Mouse (Mus musculus) MEL (cell line): Measurements from ENCODE around the gene Tnf. TPM values are rescaled to one million over a fixed set of nuclear protein-coding genes. Genes with fewer than 3 reads are reported as not detected.

ENCODE experiments used
- polyA plus RNA-seq, 2 experiments: library from polyadenylated mRNA; stranded (reverse) in 1 of 2; unstranded in 1 of 2; fragments of >175 nt in 1 of 2; fragments of >200 nt in 1 of 2; gene quantifications; 2 replicates each; pipeline versions ENCODE4 v1.2.1 to v1.2.4; 2012; ENCODE audit warnings: low replicate concordance in 2 of 2, low read depth in 1 of 2; ENCODE audit not compliant: insufficient read length in 2 of 2, insufficient read depth in 1 of 2, missing spikeins in 1 of 2
- total RNA-seq: library from RNA; depleted of rRNA; stranded (reverse); fragments of 300-350 nt; gene quantifications from 2 replicates; pipeline ENCODE4 v1.2.3, GENCODE M21; 2012; rRNA removed

The Tnf gene
- total and polyA plus RNA-seq, 3 experiments, result 1.2 to 2.0 TPM; not detected in 1

Other genes with a start within 250 kb of the Tnf start
Only the 30 nearest of the 39 such genes appear.
- gene Sapcd1, start 174.0 kb downstream of the Tnf start, total RNA-seq, result 161 and 164 TPM in 2 replicates
- 100 to 1,000 TPM in 1 of 2 experiments, not detected in 1; 124 TPM for gene Sapcd1, start 174.0 kb downstream of the Tnf start, polyA plus RNA-seq
- 17.9 and 26.3 TPM in 2 replicates for gene Msh5, start 155.3 kb downstream of the Tnf start, total RNA-seq
- gene Msh5, start 155.3 kb downstream of the Tnf start, polyA plus RNA-seq, result 10 to 100 TPM in 1 of 2 experiments, not detected in 1; 29.0 TPM
- 285 and 333 TPM in 2 replicates for gene Clic1, start 152.0 kb downstream of the Tnf start, total RNA-seq
- gene Clic1, start 152.0 kb downstream of the Tnf start, polyA plus RNA-seq, result 100 to 1,000 TPM; 309 to 335 TPM
- gene Ddah2, start 143.0 kb downstream of the Tnf start, total RNA-seq, result 9.9 and 11.1 TPM in 2 replicates
- 1 to 10 TPM in 1 of 2 experiments, not detected in 1; 8.6 TPM for gene Ddah2, start 143.0 kb downstream of the Tnf start, polyA plus RNA-seq
- gene Ly6g6c, start 136.6 kb downstream of the Tnf start, total RNA-seq, result not detected in 2 replicates
- gene Ly6g6c, start 136.6 kb downstream of the Tnf start, polyA plus RNA-seq, result under 1 TPM in 1 of 2 experiments, not detected in 1; 0.24 TPM
- not detected in 2 replicates for gene Mpig6b, start 135.8 kb downstream of the Tnf start, total RNA-seq
- not detected for gene Mpig6b, start 135.8 kb downstream of the Tnf start, polyA plus RNA-seq
- gene Ly6g6e, start 125.1 kb downstream of the Tnf start, total RNA-seq, result 0.23 TPM in 1 of 2 replicates, not detected in the other
- not detected for gene Ly6g6e, start 125.1 kb downstream of the Tnf start, polyA plus RNA-seq
- 2.1 and 5.5 TPM in 2 replicates for gene Ly6g6d, start 123.9 kb downstream of the Tnf start, total RNA-seq
- 1 to 10 TPM in 1 of 2 experiments, not detected in 1; 4.4 TPM for gene Ly6g6d, start 123.9 kb downstream of the Tnf start, polyA plus RNA-seq
- 1.4 and 3.0 TPM in 2 replicates for gene Ly6g6f, start 116.4 kb downstream of the Tnf start, total RNA-seq
- under 1 TPM in 1 of 2 experiments, not detected in 1; 0.88 TPM for gene Ly6g6f, start 116.4 kb downstream of the Tnf start, polyA plus RNA-seq
- 86.9 and 126 TPM in 2 replicates for gene Abhd16a, start 112.7 kb downstream of the Tnf start, total RNA-seq
- 10 to 100 TPM in 1 of 2 experiments, not detected in 1; 96.1 TPM for gene Abhd16a, start 112.7 kb downstream of the Tnf start, polyA plus RNA-seq
- gene Ly6g5c, start 93.7 kb downstream of the Tnf start, total RNA-seq, result not detected in 2 replicates
- gene Ly6g5c, start 93.7 kb downstream of the Tnf start, polyA plus RNA-seq, result not detected
- gene Ly6g5b, start 86.6 kb downstream of the Tnf start, total RNA-seq, result 0.49 and 0.65 TPM in 2 replicates
- 1 to 10 TPM in 1 of 2 experiments, not detected in 1; 1.4 TPM for gene Ly6g5b, start 86.6 kb downstream of the Tnf start, polyA plus RNA-seq
- 44.7 and 44.9 TPM in 2 replicates for gene Gpank1, start 80.6 kb downstream of the Tnf start, total RNA-seq
- gene Gpank1, start 80.6 kb downstream of the Tnf start, polyA plus RNA-seq, result 10 to 100 TPM in 1 of 2 experiments, not detected in 1; 40.4 TPM
- gene Csnk2b, start 80.0 kb downstream of the Tnf start, total RNA-seq, result 193 and 222 TPM in 2 replicates
- gene Csnk2b, start 80.0 kb downstream of the Tnf start, polyA plus RNA-seq, result 100 to 1,000 TPM in 1 of 2 experiments, not detected in 1; 607 TPM
- gene D17H6S53E, start 75.6 kb downstream of the Tnf start, total RNA-seq, result 9.3 and 13.6 TPM in 2 replicates
- gene D17H6S53E, start 75.6 kb downstream of the Tnf start, polyA plus RNA-seq, result 10 to 100 TPM in 1 of 2 experiments, not detected in 1; 11.6 TPM
- gene Apom, start 70.0 kb downstream of the Tnf start, total RNA-seq, result 0.15 TPM in 1 of 2 replicates, not detected in the other
- gene Apom, start 70.0 kb downstream of the Tnf start, polyA plus RNA-seq, result under 1 TPM in 1 of 2 experiments, not detected in 1; 0.79 TPM
- gene Bag6, start 66.8 kb downstream of the Tnf start, total RNA-seq, result 98.2 and 102 TPM in 2 replicates
- 100 to 1,000 TPM in 1 of 2 experiments, not detected in 1; 283 TPM for gene Bag6, start 66.8 kb downstream of the Tnf start, polyA plus RNA-seq
- gene Prrc2a, start 37.1 kb downstream of the Tnf start, total RNA-seq, result 87.6 and 102 TPM in 2 replicates
- 100 to 1,000 TPM in 1 of 2 experiments, 10 to 100 TPM in 1; 71.0 to 663 TPM for gene Prrc2a, start 37.1 kb downstream of the Tnf start, polyA plus RNA-seq
- gene Aif1, start 25.9 kb downstream of the Tnf start, total RNA-seq, result 0.29 and 0.42 TPM in 2 replicates
- gene Aif1, start 25.9 kb downstream of the Tnf start, polyA plus RNA-seq, result under 1 TPM in 1 of 2 experiments, not detected in 1; 0.45 TPM
- gene Lst1, start 13.6 kb downstream of the Tnf start, total RNA-seq, result 15.2 and 16.9 TPM in 2 replicates
- 10 to 100 TPM in 1 of 2 experiments, not detected in 1; 29.0 TPM for gene Lst1, start 13.6 kb downstream of the Tnf start, polyA plus RNA-seq
- gene Ltb, start 7.6 kb downstream of the Tnf start, total RNA-seq, result 0.75 and 1.1 TPM in 2 replicates
- 1 to 10 TPM in 1 of 2 experiments, not detected in 1; 1.5 TPM for gene Ltb, start 7.6 kb downstream of the Tnf start, polyA plus RNA-seq
- gene Lta, start 3.3 kb upstream of the Tnf start, total RNA-seq, result not detected in 2 replicates
- under 1 TPM in 1 of 2 experiments, not detected in 1; 0.24 TPM for gene Lta, start 3.3 kb upstream of the Tnf start, polyA plus RNA-seq
- not detected in 2 replicates for gene Gm16181, start 18.8 kb upstream of the Tnf start, total RNA-seq
- gene Gm16181, start 18.8 kb upstream of the Tnf start, polyA plus RNA-seq, result under 1 TPM in 1 of 2 experiments, not detected in 1; 0.58 TPM
- 0.46 and 0.56 TPM in 2 replicates for gene Atp6v1g2, start 31.7 kb upstream of the Tnf start, total RNA-seq
- 1 to 10 TPM in 1 of 2 experiments, not detected in 1; 4.7 TPM for gene Atp6v1g2, start 31.7 kb upstream of the Tnf start, polyA plus RNA-seq
- 10.1 and 10.3 TPM in 2 replicates for gene Nfkbil1, start 33.8 kb upstream of the Tnf start, total RNA-seq
- gene Nfkbil1, start 33.8 kb upstream of the Tnf start, polyA plus RNA-seq, result 10 to 100 TPM in 1 of 2 experiments, not detected in 1; 26.0 TPM
- gene Ddx39b, start 39.7 kb upstream of the Tnf start, total RNA-seq, result 206 and 270 TPM in 2 replicates
- 100 to 1,000 TPM; 581 to 787 TPM for gene Ddx39b, start 39.7 kb upstream of the Tnf start, polyA plus RNA-seq
- 58.7 and 60.1 TPM in 2 replicates for gene H2-D1, start 60.7 kb upstream of the Tnf start, total RNA-seq
- gene H2-D1, start 60.7 kb upstream of the Tnf start, polyA plus RNA-seq, result 10 to 100 TPM in 1 of 2 experiments, not detected in 1; 97.9 TPM
- gene H2-Q1, start 118.4 kb upstream of the Tnf start, total RNA-seq, result 1.7 TPM in 2 replicates
- under 1 TPM in 1 of 2 experiments, not detected in 1; 0.52 TPM for gene H2-Q1, start 118.4 kb upstream of the Tnf start, polyA plus RNA-seq
- gene H2-Q2, start 140.2 kb upstream of the Tnf start, total RNA-seq, result 0.19 and 0.23 TPM in 2 replicates
- gene H2-Q2, start 140.2 kb upstream of the Tnf start, polyA plus RNA-seq, result 1 to 10 TPM in 1 of 2 experiments, not detected in 1; 4.1 TPM
- gene H2-Q4, start 177.6 kb upstream of the Tnf start, total RNA-seq, result 8.9 and 9.1 TPM in 2 replicates
- 10 to 100 TPM in 1 of 2 experiments, not detected in 1; 25.5 TPM for gene H2-Q4, start 177.6 kb upstream of the Tnf start, polyA plus RNA-seq